Comparison of ENCODE assay signal across 28 mouse cellular contexts in genomic region chr12:25590262-25590661, GRCm38 (mm10).
"Had no signal": no experiment of that assay in that cellular context is flagged by ENCODE, and none has a peak within 500 bp of the region (broad histone marks: within the 10 kb centered on the region; RNA-seq: fewer than 3 reads in every experiment).

No protein-coding gene starts in this region.

- ATAC-seq: forebrain, embryonic 13.5 days; forebrain, embryonic 14.5 days; forebrain, embryonic 15.5 days; forebrain, embryonic 16.5 days; forebrain, postnatal 0 days had no signal

- DNase-seq: cerebellum, adult 2 months; cerebellum, adult 8-10 months; cerebellum, adult 9-10 months; cerebellum, adult 9-11 months; cerebellum, postnatal 10 days; cerebellum, postnatal 14 days; cerebellum, postnatal 25 days; cerebellum, postnatal 36 days; embryo, embryonic 11 days; forebrain, postnatal 0 days; gastrocnemius, adult 2 months; gastrocnemius, postnatal 10 days; gastrocnemius, postnatal 14 days; gastrocnemius, postnatal 25 days; gastrocnemius, postnatal 36 days; heart, adult 11 months; heart, adult 18-20 months; heart, adult 2 months had no signal

- H3K4me1 ChIP-seq: embryonic facial prominence, embryonic 12.5 days; embryonic facial prominence, embryonic 13.5 days; forebrain, embryonic 10.5 days; forebrain, embryonic 12.5 days; forebrain, embryonic 13.5 days; forebrain, embryonic 15.5 days; heart, embryonic 10.5 days had no signal

- H3K27me3 ChIP-seq: embryonic facial prominence, embryonic 12.5 days; embryonic facial prominence, embryonic 13.5 days; forebrain, embryonic 12.5 days; forebrain, embryonic 13.5 days; forebrain, embryonic 15.5 days had no signal

- H3K4me3 ChIP-seq: embryonic facial prominence, embryonic 12.5 days; embryonic facial prominence, embryonic 13.5 days; erythroblast, embryonic 14.5 days; forebrain, embryonic 10.5 days; forebrain, embryonic 12.5 days; forebrain, embryonic 13.5 days; forebrain, embryonic 15.5 days; gastrocnemius, adult 2 months; heart, adult 2 months; heart, embryonic 10.5 days had no signal

- H3K9ac ChIP-seq: embryonic facial prominence, embryonic 12.5 days; embryonic facial prominence, embryonic 13.5 days; forebrain, embryonic 12.5 days; forebrain, embryonic 13.5 days; forebrain, embryonic 15.5 days; forebrain, postnatal 0 days had no signal

- H3K9me3 ChIP-seq: embryonic facial prominence, embryonic 12.5 days; forebrain, embryonic 12.5 days; forebrain, embryonic 13.5 days; forebrain, embryonic 15.5 days; heart, embryonic 10.5 days had no signal

- H3K36me3 ChIP-seq: embryonic facial prominence, embryonic 12.5 days; embryonic facial prominence, embryonic 13.5 days; forebrain, embryonic 10.5 days; forebrain, embryonic 12.5 days; forebrain, embryonic 15.5 days; heart, embryonic 10.5 days had no signal

- H3K4me2 ChIP-seq: embryonic facial prominence, embryonic 12.5 days; embryonic facial prominence, embryonic 13.5 days; forebrain, embryonic 12.5 days; forebrain, embryonic 13.5 days; forebrain, embryonic 15.5 days had no signal

- H3K27ac ChIP-seq: embryonic facial prominence, embryonic 12.5 days; embryonic facial prominence, embryonic 13.5 days; forebrain, embryonic 10.5 days; forebrain, embryonic 12.5 days; forebrain, embryonic 13.5 days; forebrain, embryonic 15.5 days; gastrocnemius, adult 2 months; heart, adult 2 months; heart, embryonic 10.5 days had no signal
